Mouse (Mus musculus) retina, adult 2 months (tissue): ENCODE measurements around the gene Svbp.
A peak's percentile ranks its signal among the peaks of the same experiment; 100 is the strongest.

Source experiments
- DNase-seq: peaks from one replicate; pipeline ENCODE4 v3.0.0-alpha.2; 2012; ENCODE audit warnings: low read depth, low spot score

Svbp gene

GRCm38 (mm10) chr4:119190618-119191017 lies 4.5 kb upstream of the Svbp start:
- DNase-seq, result no peak

DNA sequence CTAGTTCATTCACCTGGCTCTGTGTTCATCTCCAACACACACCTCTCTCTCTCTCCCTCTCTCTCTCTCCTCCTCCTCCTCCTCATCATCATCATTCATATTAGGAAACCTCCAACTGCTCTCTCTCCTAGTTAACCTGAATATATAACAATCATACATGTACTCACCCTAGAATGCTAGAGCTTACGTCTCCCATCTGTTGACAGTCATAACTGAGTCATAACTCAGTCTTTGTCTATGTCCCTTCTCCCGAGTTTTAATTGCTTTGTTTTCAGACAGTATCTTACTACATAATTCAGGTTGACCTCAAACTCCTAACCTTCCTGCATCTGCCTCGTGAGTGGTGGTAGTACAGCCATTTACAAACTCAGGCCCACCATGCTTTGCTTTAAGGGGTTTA lies 3.8 kb upstream of the Svbp start:
- no peak for DNase-seq

DNA sequence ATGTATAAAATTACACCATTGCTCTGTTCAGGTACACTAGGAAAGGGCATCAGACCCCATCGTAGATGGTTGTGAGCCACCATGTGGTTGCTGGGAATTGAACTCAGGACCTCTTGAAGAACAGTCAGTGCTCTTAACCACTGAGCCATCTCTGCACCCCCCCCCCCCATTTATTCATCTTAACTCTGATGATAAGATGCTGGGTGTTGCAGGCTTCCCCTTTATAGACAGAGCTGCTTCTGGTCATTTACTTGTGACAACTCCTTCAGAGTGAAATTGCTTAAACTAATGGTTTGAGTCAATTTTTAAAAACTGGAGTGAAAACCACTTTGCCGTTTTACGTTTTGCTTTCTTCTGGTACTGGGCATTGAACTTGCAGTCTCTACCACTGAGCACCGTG lies 2.3 kb upstream of the Svbp start:
- no peak for DNase-seq

- DNase-seq, result no peak
These were observed 645 bp downstream of the Svbp start for GRCm38 (mm10) chr4:119195582-119196320.

- DNase-seq, result no peak
These were observed 3.0 kb downstream of the Svbp start for GRCm38 (mm10) chr4:119198105-119198504.

- DNase-seq, result no peak
These were observed 9.6 kb downstream of the Svbp start for GRCm38 (mm10) chr4:119204672-119205071.

- no peak for DNase-seq
These were observed 21.6 kb downstream of the Svbp start for GRCm38 (mm10) chr4:119216667-119217066.

GRCm38 (mm10) chr4:119218169-119218568 lies 23.1 kb downstream of the Svbp start, which contains the start of gene Tmem269:
Tmem269 (minus strand) TSS chr4:119218217.
- DNase-seq, result no peak

DNA sequence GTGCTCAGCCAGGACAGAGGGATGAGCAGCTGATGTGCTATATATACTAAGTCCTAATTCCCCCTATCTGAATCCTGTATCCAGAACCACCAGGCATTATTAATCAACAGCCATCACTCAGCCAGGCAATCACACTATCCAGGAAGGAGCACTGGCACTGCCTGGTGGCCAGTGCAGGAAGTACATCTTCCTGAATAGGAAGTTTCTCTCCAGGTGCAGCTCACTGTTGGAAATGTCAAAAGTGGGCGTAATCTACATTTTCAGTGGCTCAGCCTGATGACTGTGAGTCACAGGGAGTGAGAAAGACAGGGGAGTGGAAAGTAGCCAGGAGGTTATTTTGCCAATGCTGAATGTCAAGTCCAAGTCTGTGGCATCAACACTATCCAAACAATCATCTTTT lies 28.6 kb downstream of the Svbp start:
- DNase-seq, result peak; percentile 53

GRCm38 (mm10) chr4:119224534-119224933 lies 29.4 kb downstream of the Svbp start:
- no peak for DNase-seq

DNA sequence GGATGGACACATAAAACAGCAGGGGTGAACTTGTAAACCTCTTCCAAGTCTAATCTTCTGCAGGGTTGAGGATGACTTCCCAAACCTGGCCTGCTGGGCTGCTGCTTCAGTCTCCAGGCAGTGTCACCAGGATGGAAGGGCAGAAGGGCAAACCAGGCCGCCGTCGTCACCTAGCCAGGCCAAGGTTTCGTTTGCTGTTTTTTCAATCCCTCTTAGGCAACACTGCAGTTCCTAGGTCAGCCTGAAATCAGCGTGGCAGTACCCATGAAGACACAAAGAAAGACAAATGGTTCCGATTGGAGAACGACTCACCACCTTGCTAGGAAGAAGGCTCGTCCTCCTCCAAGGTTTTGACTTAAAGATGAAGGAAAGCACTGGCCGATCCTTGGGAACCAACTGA lies 30.6 kb downstream of the Svbp start:
- no peak for DNase-seq

DNA sequence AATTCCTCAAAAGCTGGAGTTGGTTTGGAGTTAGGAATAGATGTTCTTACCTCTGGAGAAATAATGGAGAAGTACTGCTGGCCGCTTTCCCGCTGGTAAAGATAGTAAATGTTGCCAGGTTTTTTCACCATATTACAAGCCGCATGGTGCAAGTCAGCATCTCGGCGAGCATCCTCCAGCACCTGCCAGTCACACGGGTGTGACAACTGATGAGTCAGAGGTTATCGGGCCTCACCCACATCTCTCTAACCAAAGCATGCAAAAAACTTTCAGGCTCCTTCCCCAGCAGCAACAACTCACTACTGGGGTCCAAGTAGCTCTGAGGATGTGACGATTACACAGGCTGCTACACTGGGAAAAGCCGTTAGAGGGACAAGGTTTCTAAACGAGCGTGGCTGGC lies 31.6 kb downstream of the Svbp start:
- DNase-seq, result no peak

DNA sequence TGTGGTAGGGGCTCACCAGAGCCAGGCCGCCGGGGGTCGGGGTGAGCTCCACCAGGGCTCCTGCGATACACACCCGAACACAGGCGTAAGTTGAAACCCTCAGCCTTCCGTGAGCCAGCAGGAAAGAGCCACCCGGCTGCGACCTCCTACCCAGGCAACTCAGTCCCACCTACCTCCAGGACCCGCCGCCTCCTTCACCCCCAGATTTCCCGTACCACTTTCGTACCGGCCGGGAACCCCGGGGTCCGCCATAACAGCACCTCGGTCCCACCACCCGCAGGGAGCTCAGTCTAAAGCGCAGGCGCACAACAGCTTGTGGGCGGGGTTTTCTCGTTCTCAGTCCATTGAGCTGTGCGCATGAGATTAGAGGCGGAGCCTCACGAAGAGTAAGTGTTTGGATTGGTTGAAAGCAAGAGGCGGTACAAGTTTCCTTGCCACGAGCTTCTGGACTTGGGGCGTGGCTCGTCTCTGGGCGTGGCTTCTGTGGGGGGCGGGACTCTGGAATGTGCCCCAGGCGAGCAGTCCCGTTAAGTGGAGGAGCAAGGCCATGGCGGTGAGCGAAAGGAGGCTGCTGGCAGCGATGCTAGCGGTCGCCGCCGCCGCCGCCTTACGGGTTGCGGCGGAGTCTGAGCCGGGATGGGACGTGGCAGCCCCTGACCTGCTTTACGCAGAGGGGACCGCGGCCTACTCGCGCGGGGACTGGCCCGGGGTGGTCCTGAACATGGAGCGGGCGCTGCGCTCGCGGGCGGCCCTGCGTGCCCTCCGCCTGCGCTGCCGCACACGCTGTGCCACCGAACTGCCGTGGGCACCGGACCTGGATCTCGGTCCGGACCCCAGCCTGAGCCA lies 37.5 kb downstream of the Svbp start, which contains the start of the genes AU022252 and P3h1:
AU022252 (minus strand) TSS at position 303 of the 846 bp plus-strand sequence.
P3h1 (plus strand) TSS at position 506 of the 846 bp plus-strand sequence.
- DNase-seq, result peak; percentile 99

- no peak for DNase-seq
These were observed 38.3 kb downstream of the Svbp start for GRCm38 (mm10) chr4:119233256-119233901.

GRCm38 (mm10) chr4:119234348-119234747 lies 39.2 kb downstream of the Svbp start:
- DNase-seq, result no peak

DNA sequence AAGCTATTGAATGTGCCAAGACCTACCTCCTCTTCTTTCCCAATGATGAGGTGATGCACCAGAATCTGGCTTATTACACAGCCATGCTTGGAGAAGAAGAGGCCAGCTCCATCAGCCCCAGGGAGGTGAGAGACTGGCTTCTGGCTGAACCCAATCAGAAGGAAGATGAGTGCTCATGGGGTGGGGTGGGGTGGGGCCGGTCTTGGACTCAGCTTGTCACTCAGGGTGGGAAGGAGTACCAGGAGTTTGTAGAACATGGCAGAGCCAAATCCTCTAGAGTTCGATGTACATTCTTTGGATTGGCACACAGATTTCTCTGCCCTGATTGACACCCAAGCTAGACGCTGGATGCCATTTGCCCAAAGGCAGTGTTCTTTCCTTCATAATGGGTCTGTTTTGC lies 43.6 kb downstream of the Svbp start:
- DNase-seq, result no peak

DNA sequence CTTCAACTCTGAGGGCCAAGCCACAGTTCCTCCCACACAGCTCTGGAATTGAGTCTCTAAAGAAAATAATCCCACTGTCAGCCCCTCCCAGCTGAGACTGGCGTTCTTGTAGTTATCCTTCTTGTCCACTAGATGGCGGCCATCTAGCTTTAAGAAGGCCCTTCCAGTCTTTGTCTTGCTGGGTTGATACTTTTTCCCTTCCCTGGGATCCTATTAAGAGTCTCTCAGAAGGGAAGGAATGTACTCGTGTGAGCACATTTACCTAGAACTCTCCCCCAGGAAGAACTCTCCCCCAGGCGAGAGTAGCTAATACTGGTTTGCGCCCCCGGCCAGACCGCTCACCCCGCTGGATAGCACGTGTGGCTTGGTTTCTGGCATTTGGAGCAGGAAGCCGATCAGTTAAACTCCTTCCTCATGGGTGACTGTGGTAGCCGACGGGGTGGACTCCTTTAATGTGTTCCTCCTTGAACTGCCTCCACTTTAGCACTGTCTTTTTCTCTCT lies 44.1 kb downstream of the Svbp start:
- DNase-seq, result peak; percentile 54

- DNase-seq, result no peak
These were observed 46.6 kb downstream of the Svbp start for GRCm38 (mm10) chr4:119241664-119242063.

- no peak for DNase-seq
These were observed 47.5 kb downstream of the Svbp start for GRCm38 (mm10) chr4:119242571-119242970.

- no peak for DNase-seq
These were observed 49.5 kb downstream of the Svbp start for GRCm38 (mm10) chr4:119244468-119245240.

DNA sequence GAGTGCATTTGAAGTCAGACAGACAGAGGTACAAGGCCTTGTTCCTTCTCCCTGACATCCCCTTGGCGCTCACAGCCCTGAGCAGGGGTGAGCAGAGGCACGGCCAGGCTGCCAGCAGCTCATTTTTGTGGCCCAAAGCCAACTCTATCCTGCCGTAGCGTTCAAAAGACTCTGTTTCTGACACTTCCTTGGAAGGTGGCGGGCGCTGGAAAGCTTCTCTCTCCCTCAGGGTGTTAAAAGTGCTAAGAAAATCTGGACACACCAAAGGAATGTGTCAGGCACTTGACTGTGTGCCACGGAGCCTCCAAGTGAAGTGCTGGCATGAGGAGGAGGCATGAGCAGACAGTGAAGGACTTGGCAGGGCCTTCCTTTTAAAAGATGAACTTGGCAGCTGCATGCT lies 50.5 kb downstream of the Svbp start:
- DNase-seq, result no peak
